Mouse (Mus musculus): ENCODE measurements around the gene Drd3. TPM values are rescaled to one million over a fixed set of nuclear protein-coding genes. Genes with fewer than 3 reads are reported as not detected.

Gene Drd3
- total RNA-seq, 2 experiments from 2014 or later: 0.26 to 0.54 TPM

Small RNAs within 50 kb of the gene (microRNA-seq; reads per million reads assigned to microRNA genes)
- 0 reads per million in 2 experiments for gene Gm25996

Other genes starting within 250 kb of the Drd3 start
- gene Tigit, start 89.9 kb upstream of the Drd3 start, total RNA-seq (2021): not detected
- gene Ccdc191, start 135.8 kb downstream of the Drd3 start, total RNA-seq (2021): 1 to 10 TPM; 4.0 to 4.2 TPM
- 10 to 100 TPM; 26.8 to 40.8 TPM for gene Qtrt2, start 172.8 kb downstream of the Drd3 start, total RNA-seq (2021)
- 10 to 100 TPM; 40.5 to 54.2 TPM for gene Zdhhc23, start 225.8 kb downstream of the Drd3 start, total RNA-seq (2021)